Mouse (Mus musculus) stomach, postnatal 0 days (tissue): ENCODE measurements at regions not wholly inside any gene's neighbourhood (a gene's known extent, or its start where the extent isn't known, plus 50 kb on each side); places are given as distances from the start of the nearest gene placed in this dataset.

ENCODE experiments used
- CTCF ChIP-seq: IDR thresholded peaks from 2 replicates; pipeline ENCODE4 v1.5.1; 2016; ENCODE audit warnings: antibody characterized with exemption, low read depth, mild to moderate bottlenecking, moderate library complexity
- EP300 ChIP-seq: optimal IDR thresholded peaks from 2 replicates; pipeline ENCODE3; 2016; ENCODE audit warnings: antibody characterized with exemption

DNA sequence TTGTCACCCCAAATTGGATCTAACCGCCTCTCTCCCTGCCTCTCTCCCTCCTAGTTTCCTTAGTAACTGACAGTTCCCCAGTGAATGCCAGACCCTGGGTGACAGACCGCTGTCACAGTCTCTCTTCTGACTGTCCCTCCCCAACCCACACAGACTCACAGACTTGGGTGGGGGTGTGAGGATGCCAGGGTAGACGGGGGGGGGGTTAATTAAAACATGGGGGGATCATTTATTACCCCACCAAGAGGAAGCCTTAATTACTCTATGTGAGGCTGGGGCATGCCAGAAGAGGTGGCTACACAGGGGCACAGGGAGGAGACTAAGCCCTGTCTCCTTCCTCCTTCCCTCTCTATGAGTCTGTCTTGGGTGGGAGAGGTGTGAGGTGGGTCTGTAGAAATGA is 261.1 kb upstream of the Gm4791 start:
- no peak for TF ChIP-seq CTCF
- TF ChIP-seq EP300 = no peak
